In the genomic region with DNA sequence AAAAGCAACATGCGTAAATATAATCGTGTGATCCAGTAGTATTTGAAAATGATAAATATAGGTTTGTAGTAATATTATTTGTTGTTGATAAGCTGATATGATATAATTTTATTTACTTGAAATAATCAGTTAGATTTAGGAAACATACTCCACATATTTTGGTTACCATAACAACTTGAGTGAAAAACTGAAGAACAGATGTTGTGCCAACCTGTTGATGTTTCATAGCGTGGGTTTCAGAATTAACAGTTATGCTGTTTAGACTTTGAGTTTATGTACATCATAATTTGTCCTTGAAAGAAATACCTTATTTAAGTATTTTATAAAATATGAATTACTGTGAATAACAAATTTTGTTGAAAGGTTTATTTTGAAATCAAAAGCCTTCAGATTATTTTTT, we compare ENCODE assay signal across 29 mouse cellular contexts. TPM values are rescaled to one million over a fixed set of nuclear protein-coding genes. Genes with fewer than 3 reads are reported as not detected.
A peak's percentile ranks its signal among the peaks of the same experiment; 100 is the strongest.
DNase-seq lines count a peak whose midpoint lies in the region; ATAC-seq and TF ChIP-seq lines count a peak whose summit lies in the region.
"Had no signal": no experiment of that assay in that cellular context is flagged by ENCODE, and none has a peak within 500 bp of the region (broad histone marks: within the 10 kb centered on the region; RNA-seq: fewer than 3 reads in every experiment).

No protein-coding gene starts in this region.

- H3K4me1 ChIP-seq in forebrain, embryonic 14.5 days (ENCODE audit: control insufficient read depth, insufficient read depth, low read length): no peaks in the 10 kb centered on the region
- no peaks in the 10 kb centered on the region for H3K4me1 ChIP-seq in forebrain, embryonic 13.5 days
- H3K4me1 ChIP-seq: embryonic facial prominence, embryonic 13.5 days; forebrain, embryonic 10.5 days; forebrain, embryonic 12.5 days had no signal

- DNase-seq in forebrain, embryonic 14.5 days (ENCODE audit: low spot score): peak; percentile 31
- peak; percentile 35 to 49 for DNase-seq in layer of hippocampus, adult 2 months (ENCODE audit: low spot score in 2 of 2)
- no peak for DNase-seq in layer of hippocampus, adult 11-12 months (ENCODE audit: low spot score)
- peak; percentile 36 for DNase-seq in layer of hippocampus, adult 9-11 months
- no peak for DNase-seq in layer of hippocampus, postnatal 25 days (ENCODE audit: extremely low spot score in 1 of 2, low spot score in 1 of 2)
- DNase-seq in telencephalon, adult 2 months (ENCODE audit: low read depth, low spot score): peak; percentile 36
- DNase-seq in gastrocnemius, postnatal 14 days: no peak
- DNase-seq: adrenal gland, adult 2 months; adrenal gland, postnatal 10 days; adrenal gland, postnatal 25 days; B cell, adult 2 months; cerebellum, adult 11 months; cerebellum, adult 18-20 months; cerebellum, adult 8-10 months; cerebellum, adult 9-11 months; cerebellum, postnatal 14 days; cerebellum, postnatal 36 days; embryo, embryonic 11 days had no signal

- no peak overlapping the region for H3K9ac ChIP-seq in forebrain, embryonic 14.5 days (ENCODE audit: low read length)
- no peak overlapping the region for H3K9ac ChIP-seq in forebrain, embryonic 13.5 days
- H3K9ac ChIP-seq: embryonic facial prominence, embryonic 13.5 days; embryonic facial prominence, embryonic 15.5 days; forebrain, embryonic 12.5 days had no signal

- no peak overlapping the region for H3K4me2 ChIP-seq in forebrain, embryonic 14.5 days (ENCODE audit: low read length)
- H3K4me2 ChIP-seq in forebrain, embryonic 13.5 days: no peak overlapping the region
- H3K4me2 ChIP-seq: embryonic facial prominence, embryonic 13.5 days; embryonic facial prominence, embryonic 15.5 days; forebrain, embryonic 12.5 days had no signal

- intact Hi-C loops in gastrocnemius, postnatal 14 days (cut with DNase I; ENCODE audit: low total_unique reads): no loop called here

- no peak for ATAC-seq in forebrain, embryonic 14.5 days
- ATAC-seq in forebrain, embryonic 13.5 days: no peak
- ATAC-seq: activated CD4-positive, CD25-positive, alpha-beta regulatory T cell, adult 4 months; CD4-positive, CD25-positive, alpha-beta regulatory T cell, adult 4 months; Patski had no signal

- no peak for TF ChIP-seq CTCF in layer of hippocampus, adult 2 months (conservative IDR thresholded peaks at IDR 0.05)

- no peaks in the 10 kb centered on the region for H3K36me3 ChIP-seq in forebrain, embryonic 14.5 days (ENCODE audit: control insufficient read depth, insufficient read depth, low read length)
- no peaks in the 10 kb centered on the region for H3K36me3 ChIP-seq in forebrain, embryonic 13.5 days (ENCODE audit: poor library complexity, severe bottlenecking)
- H3K36me3 ChIP-seq: embryonic facial prominence, embryonic 13.5 days; embryonic facial prominence, embryonic 15.5 days; forebrain, embryonic 10.5 days; forebrain, embryonic 12.5 days had no signal

- no peak overlapping the region for H3K4me3 ChIP-seq in forebrain, embryonic 14.5 days (ENCODE audit: low read depth, low read length)
- H3K4me3 ChIP-seq in forebrain, embryonic 13.5 days: no peak overlapping the region
- H3K4me3 ChIP-seq in layer of hippocampus, adult 2 months: no peak overlapping the region
- H3K4me3 ChIP-seq: embryonic facial prominence, embryonic 13.5 days; embryonic facial prominence, embryonic 15.5 days; erythroblast, embryonic 14.5 days; forebrain, embryonic 10.5 days; forebrain, embryonic 12.5 days had no signal

- H3K27ac ChIP-seq in forebrain, embryonic 14.5 days (ENCODE audit: low read depth, low read length): no peak overlapping the region
- no peak overlapping the region for H3K27ac ChIP-seq in forebrain, embryonic 13.5 days
- peak overlapping the region; percentile 90 for H3K27ac ChIP-seq in layer of hippocampus, adult 2 months
- H3K27ac ChIP-seq: embryonic facial prominence, embryonic 13.5 days; embryonic facial prominence, embryonic 15.5 days; forebrain, embryonic 10.5 days; forebrain, embryonic 12.5 days had no signal

- H3K27me3 ChIP-seq in forebrain, embryonic 14.5 days (replicated peaks; ENCODE audit: control insufficient read depth, insufficient read depth, low read length): no peaks in the 10 kb centered on the region
- no peaks in the 10 kb centered on the region for H3K27me3 ChIP-seq in forebrain, embryonic 13.5 days
- H3K27me3 ChIP-seq: CH12.LX; embryonic facial prominence, embryonic 13.5 days; embryonic facial prominence, embryonic 15.5 days; forebrain, embryonic 12.5 days; Patski had no signal

- H3K9me3 ChIP-seq in forebrain, embryonic 14.5 days (replicated peaks; ENCODE audit: control insufficient read depth, low read length): no peaks in the 10 kb centered on the region
- H3K9me3 ChIP-seq in forebrain, embryonic 13.5 days (replicated peaks): no peaks in the 10 kb centered on the region
- H3K9me3 ChIP-seq: embryonic facial prominence, embryonic 13.5 days; embryonic facial prominence, embryonic 15.5 days; forebrain, embryonic 10.5 days; forebrain, embryonic 12.5 days; G1E had no signal

- WGBS in forebrain, embryonic 14.5 days: 90% methylated on average over 3 of the region's 3 CpGs
- WGBS in forebrain, embryonic 13.5 days: 96% methylated on average over 3 of the region's 3 CpGs

RNA-seq across cellular contexts. Expression of a gene that starts 43.8 kb away (rescaled TPM):
- polyA plus RNA-seq in forebrain, embryonic 14.5 days (2014; fragmentation: Nextera tagmentation; extraction: Ambion mirVana): 12.1 and 14.7 TPM in 2 replicates
- polyA plus RNA-seq in forebrain, embryonic 13.5 days (2015; fragmentation: Nextera tagmentation; extraction: Ambion mirVana): 9.8 and 10.9 TPM in 2 replicates
- 10 to 100 TPM in 1 of 2 experiments, 1 to 10 TPM in 1; 8.4 to 10.2 TPM for total RNA-seq in layer of hippocampus, adult 2 months (2021)
- total RNA-seq in layer of hippocampus, postnatal 25 days (2021): 1 to 10 TPM; 7.5 to 9.0 TPM
- total RNA-seq in gastrocnemius, postnatal 14 days (2021): 10 to 100 TPM; 20.4 to 21.1 TPM

Comparison
In these comparisons a context has a peak if more than half of its experiments do, and no peak if none do; other contexts are left out.
1. DNase-seq: peak in forebrain, embryonic 14.5 days (single experiment), layer of hippocampus, adult 2 months (2 of 2), layer of hippocampus, adult 9-11 months (single experiment) and telencephalon, adult 2 months (single experiment); none in layer of hippocampus, adult 11-12 months (single experiment), layer of hippocampus, postnatal 25 days (0 of 2) and gastrocnemius, postnatal 14 days (single experiment).